Mouse (Mus musculus) heart, postnatal 25 days (tissue): ENCODE data around the gene Prpf3. TPM values are rescaled to one million over a fixed set of nuclear protein-coding genes. Genes with fewer than 3 reads are reported as not detected.
"Not testable (repeated sequence)": the region's sequence is repeated elsewhere in the genome, so short reads cannot be mapped to it uniquely, and the experiment has no call there.

Experiments
- DNase-seq: peaks from one replicate; pipeline ENCODE4 v3.0.0; 2022; ENCODE audit warnings: low spot score
- intact Hi-C: fragments of 180-260 bp; cut with DNase I; formaldehyde crosslinking; loops from one replicate; pipeline ENCODE4 v1.15.1; 2025
- total RNA-seq, 2 experiments: library from RNA; stranded (reverse); gene quantifications; 2 replicates each; pipeline ENCODE4 v1.2.3; 2021

Gene Prpf3
- total RNA-seq, 2 experiments from 2014 or later: 21.1 to 23.1 TPM

- intact Hi-C loops: no loop called here
Observed at GRCm38 (mm10) chr3:95839250-95839649, 16.4 kb downstream of the Prpf3 start.

GRCm38 (mm10) chr3:95829053-95829452 lies 26.6 kb downstream of the Prpf3 start:
- intact Hi-C loops: no loop called here
- no peak for DNase-seq

More at GRCm38 (mm10) chr3:95839250-95839649, 16.4 kb downstream of the Prpf3 start:
- DNase-seq: no peak

- DNase-seq: no peak
- intact Hi-C loops: no loop called here
Observed at GRCm38 (mm10) chr3:95826275-95826674, 29.4 kb downstream of the Prpf3 start.

DNA sequence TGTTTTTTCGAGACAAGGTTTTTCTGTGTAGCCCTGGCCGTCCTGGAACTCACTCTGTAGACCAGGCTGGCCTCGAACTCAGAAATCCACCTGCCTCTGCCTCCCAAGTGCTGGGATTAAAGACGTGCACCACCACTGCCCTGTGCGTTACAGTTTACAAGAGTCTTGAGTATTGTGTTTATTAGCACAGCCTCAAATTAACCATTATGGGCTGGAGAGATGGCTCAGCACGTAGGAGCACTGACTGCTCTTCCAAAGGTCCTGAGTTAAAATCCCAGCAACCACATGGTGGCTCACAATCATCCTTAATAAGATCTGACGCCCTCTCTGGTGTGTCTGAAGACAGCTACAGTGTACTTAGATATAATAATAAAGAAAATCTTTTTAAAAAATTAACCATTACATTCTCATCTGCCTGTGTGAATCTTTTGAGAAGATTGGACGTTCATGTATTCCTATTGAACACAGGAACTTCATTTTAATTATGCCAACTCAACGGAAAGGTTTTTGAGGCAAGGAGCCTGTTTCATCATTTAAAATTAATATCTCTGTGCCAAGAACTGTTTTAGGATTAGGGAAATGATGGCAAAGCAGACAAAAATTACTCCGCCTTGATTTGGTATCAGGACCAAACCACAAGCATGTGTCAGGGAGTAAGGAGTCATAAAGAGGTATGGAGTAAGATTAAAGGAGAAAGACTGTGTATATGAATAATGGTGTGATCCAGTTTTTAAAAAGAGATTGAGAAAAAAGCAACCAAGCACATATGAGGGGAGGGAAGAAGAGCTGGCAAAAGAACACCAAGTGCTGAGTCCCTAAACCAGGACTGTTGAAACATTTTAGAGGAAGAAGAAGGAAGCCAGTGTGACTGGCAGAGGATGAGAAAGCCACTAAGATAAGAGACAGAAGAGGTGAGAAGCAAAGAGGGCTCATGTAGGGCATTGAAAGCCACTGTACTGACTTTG lies 35.4 kb downstream of the Prpf3 start:
- intact Hi-C loops: no loop called here
- no peak for DNase-seq

DNA sequence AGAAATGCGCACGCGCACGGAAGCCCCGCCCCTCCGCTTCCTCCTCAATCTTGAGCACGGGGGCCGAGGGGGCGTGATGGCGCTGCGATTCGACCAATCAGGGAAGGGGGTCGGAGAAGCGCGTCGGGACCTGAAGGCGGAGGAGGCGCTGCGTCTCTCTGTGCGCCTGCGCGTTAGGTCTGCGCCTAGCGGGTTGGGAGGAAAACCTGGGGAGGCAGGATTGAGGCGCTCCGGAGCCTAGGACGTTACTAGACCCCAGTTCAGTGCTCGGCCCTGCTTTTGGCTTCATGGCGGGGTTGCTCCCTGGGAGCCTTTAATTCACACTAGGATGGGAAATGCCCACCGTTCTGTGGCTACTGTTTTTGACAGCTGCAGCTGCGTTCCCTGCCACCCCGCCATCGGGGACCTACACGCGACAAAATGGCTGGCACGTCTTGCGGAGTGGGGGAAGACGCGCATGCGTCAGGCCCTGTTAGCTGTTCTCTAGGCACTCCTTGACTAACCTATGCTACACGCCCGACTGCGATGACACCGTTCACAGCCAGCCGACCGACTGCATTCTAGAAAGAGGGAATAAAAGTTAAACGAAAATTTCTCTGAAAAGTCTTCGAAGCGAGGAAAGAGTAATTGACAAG lies 36.2 kb downstream of the Prpf3 start:
- intact Hi-C loops: no loop called here
- DNase-seq: peak; percentile 99

GRCm38 (mm10) chr3:95818571-95819288 lies 37.0 kb downstream of the Prpf3 start, which contains the start of gene Rprd2:
TSS of gene Rprd2 (minus strand) at chr3:95818863.
- intact Hi-C loops: no loop called here
- peak; percentile 61 for DNase-seq

DNA sequence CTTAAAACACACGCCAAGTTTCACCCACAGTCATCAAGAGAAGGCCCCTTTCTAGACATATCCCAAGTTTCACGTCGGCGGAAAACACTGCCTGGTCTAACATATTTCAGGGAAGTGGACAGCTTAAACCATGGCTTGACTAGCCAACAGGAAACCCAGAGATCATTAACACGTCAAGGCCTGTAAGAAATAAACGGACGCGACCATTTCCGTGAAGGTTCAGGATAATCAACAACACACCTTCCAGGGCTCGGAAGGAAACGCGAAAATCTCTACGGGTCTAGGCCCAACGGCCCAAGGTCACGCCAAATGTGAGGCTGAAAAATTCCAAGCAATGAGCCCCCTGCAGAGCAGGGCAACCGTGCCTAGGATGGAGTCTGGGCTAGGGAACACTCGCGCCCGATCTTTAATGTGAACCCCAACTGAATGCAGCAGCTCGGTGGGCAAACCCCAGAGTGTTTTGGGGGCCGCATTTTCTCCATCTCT lies 37.6 kb downstream of the Prpf3 start:
- intact Hi-C loops: no loop called here
- DNase-seq: peak; percentile 17

GRCm38 (mm10) chr3:95816681-95817080 lies 39.0 kb downstream of the Prpf3 start:
- intact Hi-C loops: no loop called here
- DNase-seq: no peak

DNA sequence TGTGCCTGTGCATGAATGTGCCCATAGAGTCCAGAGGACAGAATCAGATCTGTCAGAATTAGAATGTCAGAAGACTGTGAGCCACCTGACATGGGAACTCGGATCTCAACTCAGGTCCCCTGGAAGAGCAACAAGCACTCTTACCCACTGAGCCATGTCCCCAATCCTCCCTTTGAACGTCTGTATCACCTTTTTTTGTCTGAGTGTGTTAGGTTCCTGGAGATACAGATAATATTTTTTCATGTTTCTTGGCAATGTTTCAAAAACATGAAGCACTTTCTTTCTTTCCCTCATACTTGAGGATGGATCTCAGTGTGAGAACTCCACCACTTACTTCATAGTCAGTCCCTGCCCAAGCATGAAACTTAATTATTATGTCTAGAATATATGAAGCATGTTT lies 47.3 kb downstream of the Prpf3 start:
- intact Hi-C loops: no loop called here
- DNase-seq: no peak

GRCm38 (mm10) chr3:95807630-95808029 lies 48.1 kb downstream of the Prpf3 start:
- DNase-seq, intact Hi-C loops: not testable (repeated sequence)

- no peak for DNase-seq
- intact Hi-C loops: no loop called here
Observed at GRCm38 (mm10) chr3:95806677-95807076, 49.0 kb downstream of the Prpf3 start.

GRCm38 (mm10) chr3:95803851-95804250 lies 51.8 kb downstream of the Prpf3 start:
- DNase-seq: no peak
- intact Hi-C loops: no loop called here

GRCm38 (mm10) chr3:95798756-95799155 lies 56.9 kb downstream of the Prpf3 start:
- intact Hi-C loops: no loop called here

DNA sequence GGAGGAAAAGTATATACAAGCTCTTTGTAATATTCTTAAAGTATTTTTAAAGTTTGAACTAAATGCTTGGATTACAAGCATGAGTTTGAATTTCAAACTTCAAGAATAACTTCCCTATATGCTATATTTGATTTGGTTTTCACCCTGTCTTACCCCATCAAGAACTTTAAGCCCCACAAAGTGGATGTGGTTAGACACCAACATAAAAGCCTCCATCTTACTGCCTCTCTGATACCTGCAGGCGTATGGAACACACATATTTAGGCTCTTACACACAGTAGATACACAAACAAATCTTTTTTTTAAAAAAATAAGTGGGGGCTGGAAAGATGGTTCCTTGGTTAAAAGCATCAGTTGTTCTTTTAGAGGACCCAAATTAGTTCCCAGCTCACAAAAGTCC lies 61.4 kb downstream of the Prpf3 start:
- intact Hi-C loops: no loop called here
- no peak for DNase-seq

More at GRCm38 (mm10) chr3:95798756-95799155, 56.9 kb downstream of the Prpf3 start:
- DNase-seq: no peak

- intact Hi-C loops: no loop called here
Observed at GRCm38 (mm10) chr3:95793662-95794061, 62.0 kb downstream of the Prpf3 start.

DNA sequence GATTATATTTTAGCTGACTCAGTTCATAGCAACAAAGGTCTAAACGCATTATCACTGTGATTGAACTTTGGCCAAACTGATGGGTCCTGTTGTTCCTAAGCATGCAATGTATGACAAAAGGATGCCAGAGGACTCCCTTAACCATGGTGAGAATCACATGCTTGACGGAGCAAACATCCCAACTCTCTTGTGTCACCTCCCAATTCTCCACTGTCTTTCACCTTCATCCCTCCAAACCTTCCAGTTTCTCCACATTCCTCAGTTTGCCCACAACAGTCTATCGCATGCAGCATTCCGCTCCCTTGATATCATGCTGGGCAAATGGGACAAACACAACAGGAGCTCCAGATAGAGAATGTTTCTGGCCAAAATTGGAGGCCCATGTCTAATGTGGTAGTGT lies 70.2 kb downstream of the Prpf3 start:
- DNase-seq: no peak
- intact Hi-C loops: no loop called here

More at GRCm38 (mm10) chr3:95793662-95794061, 62.0 kb downstream of the Prpf3 start:
- no peak for DNase-seq
